Mouse (Mus musculus): Measurements from ENCODE around the gene Optn.

DNA sequence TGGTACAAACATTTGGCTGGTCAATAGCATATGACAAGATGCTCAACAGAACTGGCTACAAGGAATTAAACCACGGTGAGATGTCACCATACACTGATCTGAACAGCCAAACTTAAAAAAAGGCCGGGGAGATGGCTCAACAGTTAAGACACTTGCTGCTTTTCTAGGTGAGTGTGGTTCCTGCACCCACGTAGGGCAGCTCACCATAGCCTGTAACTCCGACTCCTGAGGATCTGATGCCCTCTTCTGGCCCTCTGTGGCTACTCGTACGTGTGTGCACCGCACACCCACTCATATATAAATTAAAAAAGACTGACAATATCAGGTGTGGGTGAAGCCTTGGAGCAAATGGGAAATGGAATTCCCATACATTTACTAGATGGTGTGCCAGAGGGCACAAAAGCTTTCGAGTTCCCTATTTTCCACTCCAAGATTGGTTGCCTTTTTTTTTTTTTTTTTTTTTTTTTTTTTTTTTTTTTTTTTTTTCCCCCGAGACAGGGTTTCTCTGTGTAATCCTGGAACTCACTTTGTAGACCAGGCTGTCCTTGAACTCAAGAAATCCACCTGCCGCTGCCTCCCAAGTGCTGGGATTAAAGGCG is 74.9 kb downstream of the Optn start:
- TF ChIP-seq CTCF (IDR thresholded peaks at IDR 0.05) (peak; percentile 10; the same call in 1 of the 2 replicates), POLR2A (IDR thresholded peaks at IDR 0.05; ENCODE audit: insufficient read depth, low read depth, low read length) (no peak), EP300 (IDR thresholded peaks at IDR 0.05; ENCODE audit: insufficient read depth, low read depth, low read length) (no peak)

Measured in heart, adult 2 months (tissue).